Mouse (Mus musculus) E14TG2a.4 (cell line): Measurements from ENCODE around the gene Dock4.

Source experiments
- CTCF ChIP-seq: conservative IDR thresholded peaks from 2 replicates; pipeline ENCODE4 v1.5.1; 2014; ENCODE audit warnings: low read length
- NANOG ChIP-seq: IDR thresholded peaks from 2 replicates; pipeline ENCODE4 v1.6.1; 2014; ENCODE audit warnings: borderline replicate concordance, low read length, mixed read lengths
- POU5F1 ChIP-seq: IDR thresholded peaks from 2 replicates; pipeline ENCODE4 v1.6.1; 2014; ENCODE audit warnings: low read length, borderline replicate concordance

DNA sequence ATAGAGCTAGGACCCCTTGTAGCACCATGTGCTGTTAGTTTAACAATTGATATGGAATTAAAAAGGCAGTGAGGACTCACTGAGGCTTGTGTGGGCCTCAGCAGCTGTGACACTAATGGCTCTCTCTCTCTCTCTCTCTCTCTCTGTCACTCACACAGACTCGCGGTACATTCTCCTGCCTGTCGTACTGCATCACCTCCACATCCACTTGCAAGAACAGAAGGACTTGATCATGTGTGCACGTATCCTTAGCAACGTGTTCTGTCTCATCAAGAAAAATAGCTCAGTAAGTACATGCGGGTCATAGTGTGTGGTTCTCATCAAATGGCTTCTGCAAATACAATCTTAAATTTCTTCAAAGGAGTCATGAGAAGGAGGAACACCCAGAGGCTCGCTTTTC lies 299.7 kb downstream of the Dock4 start:
- TF ChIP-seq CTCF: no peak
- TF ChIP-seq POU5F1: no peak
- TF ChIP-seq NANOG: no peak
